Mouse (Mus musculus) hindbrain, postnatal 0 days (tissue): ENCODE measurements around the gene Pnkp. TPM values are rescaled to one million over a fixed set of nuclear protein-coding genes. Genes with fewer than 3 reads are reported as not detected.

ENCODE experiments used
- ATAC-seq: fragments of 200-750 bp; cut with Nextera tagmentation; 2 replicates; pipeline ENCODE4 v1.8.0; 2017; ENCODE audit warnings: mild to moderate bottlenecking, moderate TSS enrichment, moderate library complexity
- DNase-seq: peaks from one replicate; pipeline ENCODE4 v3.0.0-alpha.2; 2015; ENCODE audit warnings: low spot score
- H3K27ac ChIP-seq: fragments of 300-500 bp; sonication (generic); 2 replicates; pipeline ENCODE4 v1.5.1; 2014; ENCODE audit warnings: mild to moderate bottlenecking
- H3K27me3 ChIP-seq: fragments of 300-500 bp; sonication (generic); 2 replicates; pipeline ENCODE4 v1.6.1; 2014; ENCODE audit warnings: low read length, mixed read lengths; ENCODE audit not compliant: insufficient read depth
- H3K36me3 ChIP-seq: fragments of 300-500 bp; sonication (generic); 2 replicates; pipeline ENCODE4 v1.6.1; 2014; ENCODE audit warnings: low read length, mixed read lengths; ENCODE audit not compliant: insufficient read depth
- H3K4me1 ChIP-seq: fragments of 300-500 bp; sonication (generic); 2 replicates; pipeline ENCODE4 v1.6.1; 2014; ENCODE audit warnings: antibody characterized with exemption, low read length, mixed read lengths; ENCODE audit not compliant: insufficient read depth
- H3K4me2 ChIP-seq: fragments of 300-500 bp; sonication (generic); 2 replicates; pipeline ENCODE4 v1.6.1; 2014; ENCODE audit warnings: low read depth, mild to moderate bottlenecking, low read length, moderate library complexity, mixed read lengths
- H3K4me3 ChIP-seq: fragments of 300-500 bp; sonication (generic); 2 replicates; pipeline ENCODE4 v1.5.1; 2014; ENCODE audit warnings: low read length
- H3K9ac ChIP-seq: fragments of 300-500 bp; sonication (generic); replicated peaks from 2 replicates; pipeline ENCODE4 v1.6.1; 2014; ENCODE audit warnings: mild to moderate bottlenecking, low read length, moderate library complexity, mixed read lengths
- H3K9me3 ChIP-seq: fragments of 300-500 bp; sonication (generic); 2 replicates; pipeline ENCODE4 v1.6.1; 2016; ENCODE audit warnings: low read length, mixed read lengths
- CTCF ChIP-seq: IDR thresholded peaks from 2 replicates; pipeline ENCODE4 v1.5.1; 2016; ENCODE audit warnings: antibody characterized with exemption, control low read depth, low read depth
- WGBS: fragments of 180-500 bp; shearing (Covaris S2); extraction: QIAGEN DNeasy Blood & Tissue Kit; methylation state at CpG from one replicate; pipeline ENCODE4 v1.1.7; 2014; 5-methylcytosine and 5-hydroxymethylcytosine counted together
- polyA plus RNA-seq: library from polyadenylated mRNA; unstranded; fragments of >200 nt; fragmentation: Nextera tagmentation; extraction: Ambion mirVana; gene quantifications from 2 replicates; pipeline ENCODE4 v1.2.1, GENCODE M21; 2015
- total RNA-seq: library from RNA; depleted of rRNA; stranded (reverse); fragments of >200 nt; gene quantifications from 2 replicates; pipeline ENCODE4 v1.2.3, GENCODE M21; 2014

The Pnkp gene
- total and polyA plus RNA-seq, 2 experiments from 2014 or later: 37.5 to 47.1 TPM

DNA sequence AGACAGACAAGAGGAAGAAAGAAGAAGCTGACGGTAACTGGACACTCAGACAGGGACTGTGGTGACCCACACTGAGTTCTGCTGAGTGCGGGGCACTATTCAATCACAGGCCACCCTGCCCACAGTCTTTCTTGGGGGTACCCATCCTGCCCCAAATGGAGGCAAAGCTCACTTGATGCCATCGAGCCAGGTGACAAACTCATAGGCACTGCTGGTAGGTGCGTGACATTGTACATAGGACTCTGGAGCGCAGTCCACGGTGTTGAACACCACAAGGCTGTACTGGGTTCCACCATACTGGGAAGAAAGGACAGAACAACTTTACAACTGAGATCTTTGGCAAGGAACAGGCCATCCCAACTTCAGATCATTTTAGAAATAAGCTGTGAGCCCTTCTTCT is 34.7 kb downstream of the Pnkp start:
- ATAC-seq (no peak), DNase-seq (no peak)
- 11% methylated on average over 6 of the region's 6 CpGs for WGBS
- peak overlapping the region; percentile 93 for H3K4me2 ChIP-seq
- TF ChIP-seq CTCF: no peak
- no peaks in the 10 kb centered on the region for H3K27me3 ChIP-seq
- peaks cover 28% of the 10 kb centered on the region for H3K4me1 ChIP-seq
- H3K36me3 ChIP-seq: no peaks in the 10 kb centered on the region
- H3K4me3 ChIP-seq: peak overlapping the region; percentile 73
- H3K9me3 ChIP-seq: no peaks in the 10 kb centered on the region
- peak overlapping the region; percentile 96 for H3K27ac ChIP-seq
- peak overlapping the region; percentile 83 for H3K9ac ChIP-seq

DNA sequence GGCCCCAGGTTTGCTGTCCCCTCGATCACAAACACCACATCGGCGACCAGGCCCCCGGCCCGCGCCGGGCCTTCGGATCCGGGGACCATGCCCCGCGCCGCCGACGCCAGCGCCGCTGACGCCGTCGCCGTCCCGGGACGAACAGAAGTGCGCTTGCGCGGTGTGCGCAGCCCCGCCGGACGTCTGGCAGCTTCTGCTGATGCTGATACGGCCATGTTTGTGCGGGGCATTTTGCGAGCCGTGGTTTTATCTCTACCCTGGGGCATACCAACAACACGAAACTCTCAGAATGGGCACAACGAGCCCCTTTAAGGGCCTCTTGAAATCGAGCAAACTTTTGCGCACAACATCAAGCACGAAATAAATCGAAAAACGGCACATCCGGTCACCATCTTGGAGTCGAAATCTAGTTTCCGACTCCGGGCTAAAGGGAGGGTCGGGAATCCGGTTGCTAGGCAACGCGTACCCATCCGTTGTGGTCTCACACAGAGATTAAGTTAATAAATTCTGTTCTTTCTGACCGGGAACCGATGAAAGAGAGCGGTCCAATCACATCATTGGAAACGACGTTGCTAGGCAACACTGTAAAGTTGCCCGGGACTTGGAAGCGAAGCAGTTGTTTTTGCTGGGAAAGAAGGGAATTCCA is 35.5 kb downstream of the Pnkp start, which contains the start of gene Med25:
Gene Med25, minus strand, starts transcription at position 437 of the 646 bp plus-strand sequence.
- Histone ChIP-seq H3K27ac (peak within 1 kb of the TSS; percentile 96), H3K9ac (peak within 1 kb of the TSS; percentile 83), H3K4me3 (peak within 1 kb of the TSS; percentile 73), H3K4me1 (peaks cover 36% of the 10 kb centered on the region), H3K4me2 (peak within 1 kb of the TSS; percentile 93), H3K36me3 (no peaks in the 10 kb centered on the region), H3K9me3 (no peaks in the 10 kb centered on the region), H3K27me3 (no peaks in the 10 kb centered on the region)
- ATAC-seq (peak; percentile 80), DNase-seq (peak; percentile 98)
- WGBS: under 1% methylated on average over 56 of the region's 56 CpGs
- no peak for TF ChIP-seq CTCF

DNA sequence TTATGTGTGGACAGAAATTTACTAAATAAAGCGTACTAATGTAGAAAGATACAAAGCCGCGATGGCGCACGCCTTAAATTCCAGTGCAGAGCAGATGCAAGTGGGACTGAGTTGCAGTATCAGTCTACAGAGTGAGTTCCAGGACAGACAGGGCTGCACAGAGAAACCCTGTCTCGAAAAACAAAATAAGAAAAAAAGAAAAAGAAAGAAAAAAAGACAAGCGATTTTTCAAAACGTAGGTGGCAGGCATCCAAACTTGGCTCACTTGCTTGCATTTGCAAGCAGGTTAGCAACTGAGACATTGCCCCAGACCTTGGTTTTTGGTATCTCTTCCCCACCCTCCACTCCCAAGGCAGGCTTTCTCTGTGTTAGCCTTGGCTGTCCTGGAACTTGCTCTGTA is 36.3 kb downstream of the Pnkp start:
- peaks cover 37% of the 10 kb centered on the region for H3K4me1 ChIP-seq

GRCm38 (mm10) chr7:44894175-44894574 is 37.2 kb downstream of the Pnkp start:
- H3K9ac ChIP-seq: no peak overlapping the region
- ATAC-seq (no peak), DNase-seq (no peak)
- no peaks in the 10 kb centered on the region for H3K9me3 ChIP-seq
- no peak overlapping the region for H3K4me3 ChIP-seq
- peak overlapping the region; percentile 71; the same call in 1 of the 2 replicates for H3K27ac ChIP-seq
- H3K4me1 ChIP-seq: peaks cover 37% of the 10 kb centered on the region
- H3K27me3 ChIP-seq: no peaks in the 10 kb centered on the region
- H3K36me3 ChIP-seq: no peaks in the 10 kb centered on the region
- WGBS: 91% methylated on average over 3 of the region's 3 CpGs
- TF ChIP-seq CTCF: no peak
- H3K4me2 ChIP-seq: no peak overlapping the region

More for the DNA sequence above, 36.3 kb downstream of the Pnkp start:
- H3K4me2 ChIP-seq: peak overlapping the region; percentile 93
- no peaks in the 10 kb centered on the region for H3K36me3 ChIP-seq
- H3K9me3 ChIP-seq: no peaks in the 10 kb centered on the region
- peak overlapping the region; percentile 73 for H3K4me3 ChIP-seq
- no peaks in the 10 kb centered on the region for H3K27me3 ChIP-seq
- DNase-seq (peak; percentile 49), ATAC-seq (no peak)
- H3K9ac ChIP-seq: no peak overlapping the region; the same call in 1 of the 2 replicates
- WGBS: 4% methylated on average over 8 of the region's 8 CpGs
- TF ChIP-seq CTCF: no peak
- peak overlapping the region; percentile 71 for H3K27ac ChIP-seq

GRCm38 (mm10) chr7:44895206-44895592 is 38.3 kb downstream of the Pnkp start:
- Histone ChIP-seq H3K27me3 (no peaks in the 10 kb centered on the region), H3K4me2 (peak overlapping the region; percentile 85), H3K9ac (no peak overlapping the region; the same call in 1 of the 2 replicates), H3K4me3 (peak overlapping the region; percentile 70), H3K36me3 (0 out of 2 replicates have a peak, but pooled peaks cover 10% of the 10 kb centered on the region), H3K4me1 (peaks cover 37% of the 10 kb centered on the region), H3K9me3 (no peaks in the 10 kb centered on the region), H3K27ac (peak overlapping the region; percentile 88)
- 17% methylated on average over 7 of the region's 7 CpGs for WGBS
- peak; percentile 62 for DNase-seq
- ATAC-seq: no peak
- TF ChIP-seq CTCF: no peak

DNA sequence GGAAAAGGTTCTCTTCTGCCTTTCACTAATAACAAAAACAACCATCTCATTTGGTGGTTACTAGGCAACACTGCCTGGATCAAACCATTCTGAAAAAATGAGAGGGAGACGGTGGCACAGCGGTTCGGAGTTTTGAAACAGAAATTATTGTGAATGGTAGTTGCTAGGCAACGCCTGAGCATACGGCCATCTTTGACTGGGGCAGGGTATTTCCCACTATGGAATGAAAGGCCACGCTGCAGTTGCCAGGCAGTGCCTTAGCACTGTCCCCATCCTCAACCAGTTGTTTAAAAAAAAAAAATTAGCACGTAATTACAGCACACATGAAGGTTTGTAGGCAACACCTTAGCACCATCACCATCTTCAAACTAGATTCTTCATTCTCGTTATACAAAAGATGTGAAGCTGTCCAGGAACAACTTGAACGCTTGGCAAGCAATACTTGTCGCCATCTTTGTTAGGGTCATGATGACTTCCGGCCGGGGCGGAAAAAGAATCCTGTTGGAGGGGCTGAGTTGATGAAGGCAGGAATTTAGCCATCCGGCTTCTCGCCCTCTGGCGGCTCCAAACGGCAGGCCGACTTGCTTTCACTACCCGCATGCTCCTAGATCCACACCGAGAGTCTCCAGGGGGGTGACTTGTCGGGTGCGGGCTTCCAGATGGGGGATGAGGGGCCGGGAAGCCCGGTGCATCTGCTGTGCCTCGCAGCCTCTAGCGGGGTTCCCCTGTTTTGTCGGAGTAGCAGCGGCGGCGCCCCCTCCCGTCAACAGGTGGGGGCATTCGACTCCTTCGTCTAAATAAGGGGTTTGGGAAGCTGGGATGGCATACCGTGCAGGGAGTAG is 38.9 kb downstream of the Pnkp start, which contains the start of gene Fuz:
Gene Fuz, plus strand, starts transcription at position 487 of the 842 bp plus-strand sequence.
- ATAC-seq (peak; percentile 84), DNase-seq (peak; percentile 97)
- Histone ChIP-seq H3K9me3 (no peaks in the 10 kb centered on the region), H3K36me3 (0 out of 2 replicates have a peak, but pooled peaks cover 15% of the 10 kb centered on the region), H3K27me3 (no peaks in the 10 kb centered on the region), H3K27ac (peak within 1 kb of the TSS; percentile 88), H3K4me1 (peaks cover 30% of the 10 kb centered on the region), H3K9ac (peak within 1 kb of the TSS; percentile 61), H3K4me3 (peak within 1 kb of the TSS; percentile 70), H3K4me2 (peak within 1 kb of the TSS; percentile 85)
- peak; percentile 82 for TF ChIP-seq CTCF
- WGBS: under 1% methylated on average over 34 of the region's 34 CpGs
